Mouse (Mus musculus) c-Kit-negative CD71-positive TER-119-positive erythroid progenitor cells, embryonic 14.5 days (primary cell): ENCODE results near the gene Slc26a10.

Source experiments
- DNase-seq: peaks from one replicate; pipeline ENCODE4 v3.0.0-alpha.2; 2013; ENCODE audit warnings: low read depth, low spot score

Slc26a10 gene

GRCm38 (mm10) chr10:127179871-127180694 lies at the start of gene Slc26a10:
Slc26a10 (minus strand) TSS chr10:127180645.
- DNase-seq: no peak

- DNase-seq: peak; percentile 73
Measured at GRCm38 (mm10) chr10:127228897-127229296, 48.5 kb upstream of the Slc26a10 start.

- no peak for DNase-seq
Measured at GRCm38 (mm10) chr10:127227163-127227562, 46.7 kb upstream of the Slc26a10 start.

- DNase-seq: no peak
Measured at GRCm38 (mm10) chr10:127226318-127226895, 46.0 kb upstream of the Slc26a10 start.

- no peak for DNase-seq
Measured at GRCm38 (mm10) chr10:127225732-127226131, 45.3 kb upstream of the Slc26a10 start.

- DNase-seq: no peak
Measured at GRCm38 (mm10) chr10:127225213-127225612, 44.8 kb upstream of the Slc26a10 start.

- DNase-seq: no peak
Measured at GRCm38 (mm10) chr10:127218339-127218738, 37.9 kb upstream of the Slc26a10 start.

- no peak for DNase-seq
Measured at GRCm38 (mm10) chr10:127217177-127217576, 36.7 kb upstream of the Slc26a10 start.

- DNase-seq: no peak
Measured at GRCm38 (mm10) chr10:127216456-127216855, 36.0 kb upstream of the Slc26a10 start.

- no peak for DNase-seq
Measured at GRCm38 (mm10) chr10:127214422-127214803, 34.0 kb upstream of the Slc26a10 start.

GRCm38 (mm10) chr10:127213704-127214421 lies 33.4 kb upstream of the Slc26a10 start:
- DNase-seq: no peak

- no peak for DNase-seq
Measured at GRCm38 (mm10) chr10:127213272-127213671, 32.8 kb upstream of the Slc26a10 start.

- peak; percentile 84 for DNase-seq
Measured at GRCm38 (mm10) chr10:127211414-127211854, 31.0 kb upstream of the Slc26a10 start, which contains the start of gene Pip4k2c. Pip4k2c (minus strand) TSS chr10:127211585.

GRCm38 (mm10) chr10:127210961-127211405 lies 30.5 kb upstream of the Slc26a10 start:
- DNase-seq: no peak

GRCm38 (mm10) chr10:127209928-127210570 lies 29.6 kb upstream of the Slc26a10 start:
- no peak for DNase-seq

- DNase-seq: no peak
Measured at GRCm38 (mm10) chr10:127208921-127209320, 28.5 kb upstream of the Slc26a10 start.

GRCm38 (mm10) chr10:127205373-127205772 lies 24.9 kb upstream of the Slc26a10 start:
- DNase-seq: peak; percentile 78

- no peak for DNase-seq
Measured at GRCm38 (mm10) chr10:127204589-127204988, 24.1 kb upstream of the Slc26a10 start.

GRCm38 (mm10) chr10:127203106-127203505 lies 22.7 kb upstream of the Slc26a10 start:
- DNase-seq: no peak

- no peak for DNase-seq
Measured at GRCm38 (mm10) chr10:127200279-127200678, 19.8 kb upstream of the Slc26a10 start.

GRCm38 (mm10) chr10:127199474-127199873 lies 19.0 kb upstream of the Slc26a10 start:
- no peak for DNase-seq

GRCm38 (mm10) chr10:127199068-127199467 lies 18.6 kb upstream of the Slc26a10 start:
- no peak for DNase-seq
